21 mouse cellular contexts compared by ENCODE assay signal in the genomic region with DNA sequence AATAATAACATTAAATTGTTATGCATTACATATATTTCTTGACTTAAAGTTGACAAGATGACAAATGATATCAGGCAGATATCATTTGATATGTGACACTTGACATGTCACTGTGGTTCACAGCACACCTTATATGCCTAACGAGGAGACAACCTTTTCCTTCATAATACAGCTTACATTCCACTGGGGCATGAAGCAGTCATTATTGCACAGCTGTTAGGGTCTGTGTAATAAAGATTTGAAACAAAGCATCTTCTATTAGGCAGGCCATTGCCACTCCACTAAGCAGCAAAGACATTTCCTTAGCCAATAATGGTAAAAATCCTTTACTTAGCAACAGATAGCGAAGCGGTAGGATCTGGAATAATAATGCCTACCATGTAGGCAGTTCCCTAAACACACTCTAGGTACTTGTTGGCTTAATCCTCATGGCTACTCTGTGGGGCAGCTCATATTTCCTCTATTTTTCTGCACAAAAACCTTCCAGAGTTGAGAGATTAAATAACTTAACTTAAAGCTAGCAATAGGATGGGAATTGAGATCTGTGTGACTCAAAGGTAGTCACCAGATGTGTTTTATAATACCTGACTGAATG.
DNase-seq lines count a peak whose midpoint lies in the region; ATAC-seq and TF ChIP-seq lines count a peak whose summit lies in the region.
"Had no signal": no experiment of that assay in that cellular context is flagged by ENCODE, and none has a peak within 500 bp of the region (broad histone marks: within the 10 kb centered on the region; RNA-seq: fewer than 3 reads in every experiment).

No protein-coding gene starts in this region.

- no peak overlapping the region for H3K4me2 ChIP-seq in forebrain, embryonic 11.5 days (ENCODE audit: low read depth, low read length, severe bottlenecking)
- no peak overlapping the region for H3K4me2 ChIP-seq in neural tube, embryonic 11.5 days (ENCODE audit: low read depth)
- no peak overlapping the region for H3K4me2 ChIP-seq in neural tube, embryonic 15.5 days
- H3K4me2 ChIP-seq in forebrain, postnatal 0 days (ENCODE audit: low read depth): no peak overlapping the region
- no peak overlapping the region for H3K4me2 ChIP-seq in midbrain, embryonic 16.5 days (ENCODE audit: low read length)
- H3K4me2 ChIP-seq: kidney, embryonic 15.5 days; limb, embryonic 13.5 days; liver, embryonic 12.5 days had no signal

- TF ChIP-seq CTCF in forebrain, postnatal 0 days (IDR thresholded peaks at IDR 0.05; ENCODE audit: low read depth): no peak

- no peak overlapping the region for H3K4me3 ChIP-seq in forebrain, embryonic 11.5 days (ENCODE audit: low read depth, low read length)
- no peak overlapping the region for H3K4me3 ChIP-seq in forebrain, embryonic 10.5 days
- H3K4me3 ChIP-seq in neural tube, embryonic 11.5 days (ENCODE audit: low read depth, low read length): no peak overlapping the region
- H3K4me3 ChIP-seq in neural tube, embryonic 15.5 days (replicated peaks): no peak overlapping the region
- H3K4me3 ChIP-seq in forebrain, postnatal 0 days (ENCODE audit: low read depth, low read length): no peak overlapping the region
- H3K4me3 ChIP-seq in midbrain, embryonic 16.5 days (ENCODE audit: low read depth, low read length): no peak overlapping the region
- H3K4me3 ChIP-seq: heart, adult 2 months; kidney, embryonic 15.5 days; limb, embryonic 13.5 days; liver, embryonic 12.5 days had no signal

- no peak overlapping the region for H3K9ac ChIP-seq in forebrain, embryonic 11.5 days (ENCODE audit: low read length)
- H3K9ac ChIP-seq in neural tube, embryonic 11.5 days (ENCODE audit: low read length): no peak overlapping the region
- H3K9ac ChIP-seq in neural tube, embryonic 15.5 days (replicated peaks): no peak overlapping the region
- no peak overlapping the region for H3K9ac ChIP-seq in forebrain, postnatal 0 days
- no peak overlapping the region for H3K9ac ChIP-seq in midbrain, embryonic 16.5 days (ENCODE audit: low read depth, low read length)
- H3K9ac ChIP-seq: kidney, embryonic 15.5 days; limb, embryonic 13.5 days; liver, embryonic 12.5 days had no signal

- no peaks in the 10 kb centered on the region for H3K27me3 ChIP-seq in forebrain, embryonic 11.5 days (ENCODE audit: control insufficient read depth, insufficient read depth, low read length)
- no peaks in the 10 kb centered on the region for H3K27me3 ChIP-seq in forebrain, embryonic 10.5 days (ENCODE audit: poor library complexity, severe bottlenecking)
- no peaks in the 10 kb centered on the region for H3K27me3 ChIP-seq in neural tube, embryonic 11.5 days (ENCODE audit: control insufficient read depth, insufficient read depth, low read length)
- no peaks in the 10 kb centered on the region for H3K27me3 ChIP-seq in neural tube, embryonic 15.5 days (replicated peaks)
- no peaks in the 10 kb centered on the region for H3K27me3 ChIP-seq in forebrain, postnatal 0 days (ENCODE audit: insufficient read depth, low read length)
- no peaks in the 10 kb centered on the region for H3K27me3 ChIP-seq in midbrain, embryonic 16.5 days (ENCODE audit: control insufficient read depth, insufficient read depth, low read depth, low read length)
- H3K27me3 ChIP-seq: kidney, embryonic 15.5 days; limb, embryonic 13.5 days; liver, embryonic 12.5 days had no signal

- DNase-seq in forebrain, embryonic 11.5 days (ENCODE audit: low spot score): no peak
- DNase-seq in forebrain, embryonic 10.5 days (ENCODE audit: extremely low spot score, low spot score): no peak
- no peak for DNase-seq in neural tube, embryonic 11.5 days (ENCODE audit: low spot score)
- DNase-seq in forebrain, postnatal 0 days: peak; percentile 3
- DNase-seq in heart, adult 9 months (ENCODE audit: low spot score in 2 of 2): no peak
- no peak for DNase-seq in cerebellum, adult 9-11 months
- DNase-seq: adrenal gland, postnatal 14 days; cerebellum, adult 11 months; cerebellum, postnatal 14 days; gastrocnemius, postnatal 36 days; heart, adult 2 months; kidney, adult 11 months; kidney, postnatal 4 days; lung, adult 2 months; lung, postnatal 14 days; right cerebral cortex, postnatal 14 days had no signal

- H3K9me3 ChIP-seq in forebrain, embryonic 11.5 days (ENCODE audit: control insufficient read depth, low read length): no peaks in the 10 kb centered on the region
- no peaks in the 10 kb centered on the region for H3K9me3 ChIP-seq in forebrain, embryonic 10.5 days
- H3K9me3 ChIP-seq in neural tube, embryonic 11.5 days (ENCODE audit: control insufficient read depth, low read length): no peaks in the 10 kb centered on the region
- no peaks in the 10 kb centered on the region for H3K9me3 ChIP-seq in neural tube, embryonic 15.5 days (replicated peaks)
- H3K9me3 ChIP-seq in forebrain, postnatal 0 days (ENCODE audit: low read length): no peaks in the 10 kb centered on the region
- no peaks in the 10 kb centered on the region for H3K9me3 ChIP-seq in midbrain, embryonic 16.5 days (replicated peaks; ENCODE audit: control insufficient read depth, low read length, poor library complexity, severe bottlenecking)
- H3K9me3 ChIP-seq: kidney, embryonic 15.5 days; limb, embryonic 13.5 days; liver, embryonic 12.5 days had no signal

- 44% methylated on average over 3 of the region's 3 CpGs for WGBS in forebrain, embryonic 11.5 days
- WGBS in forebrain, embryonic 10.5 days: 65% methylated on average over 3 of the region's 3 CpGs
- 74% methylated on average over 3 of the region's 3 CpGs for WGBS in neural tube, embryonic 11.5 days
- 67% methylated on average over 3 of the region's 3 CpGs for WGBS in neural tube, embryonic 15.5 days
- 31% methylated on average over 3 of the region's 3 CpGs for WGBS in forebrain, postnatal 0 days
- WGBS in midbrain, embryonic 16.5 days: 49% methylated on average over 3 of the region's 3 CpGs

- H3K4me1 ChIP-seq in forebrain, embryonic 11.5 days (replicated peaks; ENCODE audit: control insufficient read depth, insufficient read depth, low read length): no peaks in the 10 kb centered on the region
- peaks cover 18% of the 10 kb centered on the region for H3K4me1 ChIP-seq in forebrain, embryonic 10.5 days
- no peaks in the 10 kb centered on the region for H3K4me1 ChIP-seq in neural tube, embryonic 11.5 days (ENCODE audit: control insufficient read depth, insufficient read depth, low read length)
- no peaks in the 10 kb centered on the region for H3K4me1 ChIP-seq in neural tube, embryonic 15.5 days
- H3K4me1 ChIP-seq in forebrain, postnatal 0 days (ENCODE audit: insufficient read depth): no peaks in the 10 kb centered on the region
- peaks cover 6% of the 10 kb centered on the region; the same call in 1 of the 2 replicates for H3K4me1 ChIP-seq in midbrain, embryonic 16.5 days (ENCODE audit: control insufficient read depth, insufficient read depth, low read length)
- H3K4me1 ChIP-seq: kidney, embryonic 15.5 days; limb, embryonic 13.5 days; liver, embryonic 12.5 days had no signal

- H3K36me3 ChIP-seq in forebrain, embryonic 11.5 days (ENCODE audit: control insufficient read depth, insufficient read depth, low read length): no peaks in the 10 kb centered on the region
- no peaks in the 10 kb centered on the region for H3K36me3 ChIP-seq in forebrain, embryonic 10.5 days (replicated peaks)
- no peaks in the 10 kb centered on the region for H3K36me3 ChIP-seq in neural tube, embryonic 11.5 days (ENCODE audit: control insufficient read depth, insufficient read depth, low read length)
- no peaks in the 10 kb centered on the region for H3K36me3 ChIP-seq in neural tube, embryonic 15.5 days
- no peaks in the 10 kb centered on the region for H3K36me3 ChIP-seq in forebrain, postnatal 0 days (ENCODE audit: insufficient read depth)
- H3K36me3 ChIP-seq in midbrain, embryonic 16.5 days (ENCODE audit: control insufficient read depth, insufficient read depth, low read length): no peaks in the 10 kb centered on the region
- H3K36me3 ChIP-seq: kidney, embryonic 15.5 days; limb, embryonic 13.5 days; liver, embryonic 12.5 days had no signal

- peak; percentile 77 for ATAC-seq in forebrain, embryonic 11.5 days (replicated peaks; ENCODE audit: low FRiP score)
- ATAC-seq in neural tube, embryonic 11.5 days (ENCODE audit: insufficient read depth, low FRiP score, low TSS enrichment): 0 out of 2 replicates have a peak, but pooled peaks have one; percentile 27
- ATAC-seq in neural tube, embryonic 15.5 days (ENCODE audit: low FRiP score): no peak
- ATAC-seq in forebrain, postnatal 0 days: peak; percentile 60; the same call in 1 of the 2 replicates
- ATAC-seq in midbrain, embryonic 16.5 days: 0 out of 2 replicates have a peak, but pooled peaks have one; percentile 36
- ATAC-seq: liver, embryonic 12.5 days had no signal

- no peak overlapping the region for H3K27ac ChIP-seq in forebrain, embryonic 11.5 days (ENCODE audit: low read depth, low read length)
- no peak overlapping the region for H3K27ac ChIP-seq in forebrain, embryonic 10.5 days
- no peak overlapping the region for H3K27ac ChIP-seq in neural tube, embryonic 11.5 days (ENCODE audit: low read depth, low read length)
- H3K27ac ChIP-seq in neural tube, embryonic 15.5 days (replicated peaks): no peak overlapping the region
- no peak overlapping the region for H3K27ac ChIP-seq in forebrain, postnatal 0 days (ENCODE audit: low read depth, low read length)
- no peak overlapping the region for H3K27ac ChIP-seq in midbrain, embryonic 16.5 days (ENCODE audit: low read length)
- H3K27ac ChIP-seq: heart, adult 2 months; kidney, embryonic 15.5 days; limb, embryonic 13.5 days; liver, embryonic 12.5 days had no signal
